Mouse (Mus musculus) E14TG2a.4 (cell line): Measurements from ENCODE around the gene Myo1e.

Experiments
- H3K27me3 ChIP-seq: 2 replicates; pipeline ENCODE4 v1.6.1; 2014; ENCODE audit warnings: low read length, control low read depth; ENCODE audit not compliant: insufficient read depth
- H3K36me3 ChIP-seq: 2 replicates; pipeline ENCODE4 v1.6.1; 2014; ENCODE audit warnings: low read length, control low read depth; ENCODE audit not compliant: insufficient read depth
- H3K4me1 ChIP-seq: replicated peaks from 2 replicates; pipeline ENCODE4 v1.6.1; 2014; ENCODE audit warnings: low read depth, low read length, control low read depth
- H3K4me3 ChIP-seq: replicated peaks from 2 replicates; pipeline ENCODE4 v1.5.1; 2014; ENCODE audit warnings: mild to moderate bottlenecking, low read length
- H3K9me3 ChIP-seq: 2 replicates; pipeline ENCODE4 v1.6.1; 2014; ENCODE audit warnings: low read length, control low read depth
- CTCF ChIP-seq: conservative IDR thresholded peaks from 2 replicates; pipeline ENCODE4 v1.5.1; 2014; ENCODE audit warnings: low read length
- NANOG ChIP-seq: IDR thresholded peaks from 2 replicates; pipeline ENCODE4 v1.6.1; 2014; ENCODE audit warnings: borderline replicate concordance, low read length, mixed read lengths
- POU5F1 ChIP-seq: IDR thresholded peaks from 2 replicates; pipeline ENCODE4 v1.6.1; 2014; ENCODE audit warnings: low read length, borderline replicate concordance

Gene Myo1e

GRCm38 (mm10) chr9:70232044-70233010 is 25.2 kb downstream of the Myo1e start:
- peaks cover 8% of the 10 kb centered on the region for H3K4me1 ChIP-seq
- H3K9me3 ChIP-seq, result no peaks in the 10 kb centered on the region
- TF ChIP-seq NANOG (no peak), POU5F1 (no peak), CTCF (no peak)
- no peaks in the 10 kb centered on the region for H3K36me3 ChIP-seq
- no peak overlapping the region for H3K4me3 ChIP-seq
- no peaks in the 10 kb centered on the region for H3K27me3 ChIP-seq

DNA sequence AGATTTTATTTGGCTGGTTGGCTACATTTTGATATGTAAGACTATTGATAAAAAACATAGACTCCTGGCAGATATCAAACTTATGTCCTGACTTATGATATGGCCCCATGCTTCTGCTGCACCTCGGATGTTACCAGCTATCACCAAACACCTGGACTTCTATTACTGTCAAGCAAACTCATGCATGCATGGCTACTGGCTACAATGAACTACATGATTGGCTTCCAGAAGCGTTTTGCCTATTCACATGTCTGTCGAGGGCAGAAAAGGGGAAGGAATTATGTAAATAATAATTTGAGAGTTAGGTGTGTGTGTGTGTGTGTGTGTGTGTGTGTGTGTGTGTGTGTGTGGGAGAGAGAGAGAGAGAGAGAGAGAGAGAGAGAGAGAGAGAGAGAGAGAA is 30.0 kb downstream of the Myo1e start:
- no peaks in the 10 kb centered on the region for H3K9me3 ChIP-seq
- H3K27me3 ChIP-seq, result no peaks in the 10 kb centered on the region
- TF ChIP-seq POU5F1, result no peak
- TF ChIP-seq CTCF, result no peak
- TF ChIP-seq NANOG, result no peak
- peaks cover 17% of the 10 kb centered on the region; the same call in 1 of the 2 replicates for H3K4me1 ChIP-seq
- no peak overlapping the region for H3K4me3 ChIP-seq
- H3K36me3 ChIP-seq, result no peaks in the 10 kb centered on the region

GRCm38 (mm10) chr9:70237561-70237960 is 30.4 kb downstream of the Myo1e start:
- H3K9me3 ChIP-seq, result no peaks in the 10 kb centered on the region
- H3K4me3 ChIP-seq, result no peak overlapping the region
- peaks cover 19% of the 10 kb centered on the region; the same call in 1 of the 2 replicates for H3K4me1 ChIP-seq
- TF ChIP-seq CTCF (no peak), POU5F1 (no peak)
- no peaks in the 10 kb centered on the region for H3K27me3 ChIP-seq
- no peaks in the 10 kb centered on the region for H3K36me3 ChIP-seq

- TF ChIP-seq CTCF, result no peak
- no peak for TF ChIP-seq NANOG
- TF ChIP-seq POU5F1, result no peak
- Histone ChIP-seq H3K4me1 (peaks cover 20% of the 10 kb centered on the region; the same call in 1 of the 2 replicates), H3K36me3 (no peaks in the 10 kb centered on the region), H3K9me3 (peaks cover 4% of the 10 kb centered on the region; the same call in 1 of the 2 replicates), H3K27me3 (no peaks in the 10 kb centered on the region), H3K4me3 (no peak overlapping the region)
Observed at GRCm38 (mm10) chr9:70238391-70238790, 31.2 kb downstream of the Myo1e start.

DNA sequence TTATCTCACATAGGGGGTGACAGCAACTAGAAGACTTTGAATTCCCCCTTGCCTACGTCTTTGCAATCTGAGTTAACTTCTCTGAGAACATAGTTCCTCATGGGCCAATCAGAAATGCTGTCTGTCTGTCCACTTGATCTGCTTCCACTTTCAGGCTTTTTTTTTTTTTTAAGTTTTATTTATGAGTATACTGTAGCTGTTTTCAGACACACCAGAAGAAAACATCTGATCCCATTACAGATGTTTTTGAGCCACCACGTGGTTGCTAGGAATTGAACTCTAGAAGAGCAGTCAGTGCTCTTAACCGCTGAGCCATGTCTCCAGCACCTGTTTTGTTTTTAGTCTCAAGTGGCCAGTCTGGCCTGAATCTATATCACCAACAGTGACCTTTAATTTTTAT is 32.1 kb downstream of the Myo1e start:
- Histone ChIP-seq H3K4me1 (peaks cover 20% of the 10 kb centered on the region; the same call in 1 of the 2 replicates), H3K9me3 (peaks cover 6% of the 10 kb centered on the region; the same call in 1 of the 2 replicates)
- TF ChIP-seq POU5F1, result no peak
- TF ChIP-seq CTCF, result no peak
- no peak for TF ChIP-seq NANOG

GRCm38 (mm10) chr9:70240703-70241410 is 33.7 kb downstream of the Myo1e start:
- Histone ChIP-seq H3K9me3 (peaks cover 6% of the 10 kb centered on the region; the same call in 1 of the 2 replicates), H3K4me3 (no peak overlapping the region), H3K27me3 (no peaks in the 10 kb centered on the region), H3K36me3 (no peaks in the 10 kb centered on the region), H3K4me1 (peaks cover 32% of the 10 kb centered on the region)
- TF ChIP-seq CTCF (no peak), NANOG (no peak), POU5F1 (no peak)

More for the DNA sequence above, 32.1 kb downstream of the Myo1e start:
- Histone ChIP-seq H3K36me3 (no peaks in the 10 kb centered on the region), H3K4me3 (no peak overlapping the region), H3K27me3 (no peaks in the 10 kb centered on the region)

- H3K4me3 ChIP-seq, result no peak overlapping the region
- H3K4me1 ChIP-seq, result peaks cover 38% of the 10 kb centered on the region
- H3K36me3 ChIP-seq, result no peaks in the 10 kb centered on the region
- peaks cover 6% of the 10 kb centered on the region; the same call in 1 of the 2 replicates for H3K9me3 ChIP-seq
- TF ChIP-seq POU5F1 (no peak), CTCF (no peak), NANOG (no peak)
- H3K27me3 ChIP-seq, result no peaks in the 10 kb centered on the region
Observed at GRCm38 (mm10) chr9:70241411-70241961, 34.3 kb downstream of the Myo1e start.
